Mouse (Mus musculus) MEL (cell line): ENCODE results near the gene Tcte1. TPM values are rescaled to one million over a fixed set of nuclear protein-coding genes. Genes with fewer than 3 reads are reported as not detected.

Experiments used
- DNase-seq: peaks from one replicate; pipeline ENCODE4 v3.0.0; 2011; ENCODE audit warnings: low read depth, low spot score
- H3K27ac ChIP-seq: 2 replicates; pipeline ENCODE4 v1.5.1; 2012; ENCODE audit warnings: low read depth, mild to moderate bottlenecking, control low read depth, low read length, moderate library complexity; ENCODE audit not compliant: control insufficient read depth
- H3K27me3 ChIP-seq, 2 experiments: fragments of 150-350 bp in 1 of 2; sonication (generic) in 1 of 2; 2 replicates each; pipeline ENCODE4 v1.6.1; 2012; ENCODE audit warnings: low read length in 2 of 2, mild to moderate bottlenecking in 2 of 2, improper control_type of control experiment in 1 of 2, moderate library complexity in 1 of 2; ENCODE audit not compliant: insufficient read depth in 2 of 2, control insufficient read depth in 1 of 2
- H3K36me3 ChIP-seq, 2 experiments: 2 replicates each; pipeline ENCODE4 v1.6.1; 2012 to 2014; ENCODE audit warnings: low read length in 2 of 2, improper control_type of control experiment in 1 of 2, inconsistent platforms in 1 of 2, mild to moderate bottlenecking in 1 of 2; ENCODE audit not compliant: insufficient read depth in 2 of 2, control insufficient read depth in 1 of 2
- H3K4me1 ChIP-seq, 2 experiments: fragments of 150-350 bp in 1 of 2; sonication (generic) in 1 of 2; 2 replicates each; pipeline ENCODE4 v1.6.1; 2012; ENCODE audit warnings: low read length in 2 of 2, improper control_type of control experiment in 1 of 2, mild to moderate bottlenecking in 1 of 2; ENCODE audit not compliant: insufficient read depth in 2 of 2, control insufficient read depth in 1 of 2
- H3K4me3 ChIP-seq, 2 experiments: fragments of 150-350 bp in 1 of 2; sonication (generic) in 1 of 2; 2 replicates each; pipeline ENCODE4 v1.5.1; 2012; ENCODE audit warnings: low read depth in 2 of 2, low read length in 2 of 2, mild to moderate bottlenecking in 2 of 2, moderate library complexity in 2 of 2, control low read depth in 1 of 2, improper control_type of control experiment in 1 of 2; ENCODE audit not compliant: control insufficient read depth in 1 of 2, insufficient read depth in 1 of 2
- H3K79me2 ChIP-seq: 2 replicates; pipeline ENCODE4 v1.6.1; 2012; ENCODE audit warnings: mild to moderate bottlenecking, low read length, moderate library complexity; ENCODE audit not compliant: control insufficient read depth, poor library complexity, insufficient read depth
- H3K9ac ChIP-seq: 2 replicates; pipeline ENCODE4 v1.6.1; 2012; ENCODE audit warnings: low read depth, mild to moderate bottlenecking, control low read depth, low read length, moderate library complexity; ENCODE audit not compliant: control insufficient read depth, poor library complexity, severe bottlenecking
- H3K9me3 ChIP-seq: fragments of 150-350 bp; sonication (generic); replicated peaks from 2 replicates; pipeline ENCODE4 v1.6.1; 2012; ENCODE audit warnings: mild to moderate bottlenecking, low read length, improper control_type of control experiment, moderate library complexity; ENCODE audit not compliant: insufficient read depth
- BHLHE40 ChIP-seq: IDR thresholded peaks from 2 replicates; pipeline ENCODE4 v1.6.1; 2012; ENCODE audit warnings: low read depth, mild to moderate bottlenecking, inconsistent platforms, low read length, improper control_type of control experiment, borderline replicate concordance
- CHD2 ChIP-seq: IDR thresholded peaks from 2 replicates; pipeline ENCODE4 v1.6.1; 2011; ENCODE audit warnings: low read length, improper control_type of control experiment
- CTCF ChIP-seq, 3 experiments: IDR thresholded peaks in 2 of 3; conservative IDR thresholded peaks in 1 of 3; 2 replicates each; pipeline ENCODE4 v1.5.1; 2011 to 2012; ENCODE audit warnings: low read length in 3 of 3, low read depth in 2 of 3, mild to moderate bottlenecking in 2 of 3, improper control_type of control experiment in 1 of 3, inconsistent platforms in 1 of 3, mixed read lengths in 1 of 3, moderate library complexity in 1 of 3; ENCODE audit not compliant: control insufficient read depth in 1 of 3, insufficient read depth in 1 of 3, poor library complexity in 1 of 3, severe bottlenecking in 1 of 3
- E2F4 ChIP-seq: IDR thresholded peaks from 2 replicates; pipeline ENCODE4 v1.6.1; 2011; ENCODE audit warnings: low read depth, low read length, improper control_type of control experiment, borderline replicate concordance
- ETS1 ChIP-seq: IDR thresholded peaks from 2 replicates; pipeline ENCODE4 v1.6.1; 2012; ENCODE audit warnings: low read depth, mild to moderate bottlenecking, inconsistent platforms, low read length, improper control_type of control experiment, moderate library complexity
- GABPA ChIP-seq: IDR thresholded peaks from 2 replicates; pipeline ENCODE4 v1.6.1; 2012; ENCODE audit warnings: low read depth, mild to moderate bottlenecking, inconsistent platforms, low read length, improper control_type of control experiment, moderate library complexity
- GATA1 ChIP-seq: IDR thresholded peaks from 2 replicates; pipeline ENCODE4 v1.6.1; 2011; ENCODE audit warnings: low read depth, low read length, improper control_type of control experiment
- JUND ChIP-seq: IDR thresholded peaks from 2 replicates; pipeline ENCODE4 v1.6.1; 2011; ENCODE audit warnings: low read depth, mild to moderate bottlenecking, improper control_type of control experiment, low read length
- MAFK ChIP-seq: IDR thresholded peaks from 2 replicates; pipeline ENCODE4 v1.6.1; 2011; ENCODE audit warnings: low read depth, mild to moderate bottlenecking, low read length, improper control_type of control experiment, borderline replicate concordance
- MAX ChIP-seq: IDR thresholded peaks from 2 replicates; pipeline ENCODE4 v1.6.1; 2011; ENCODE audit warnings: low read length, improper control_type of control experiment
- MAZ ChIP-seq: IDR thresholded peaks from 2 replicates; pipeline ENCODE4 v1.6.1; 2012; ENCODE audit warnings: low read depth, mild to moderate bottlenecking, inconsistent platforms, low read length, improper control_type of control experiment
- MEF2A ChIP-seq: IDR thresholded peaks from 2 replicates; pipeline ENCODE4 v1.6.1; 2014; ENCODE audit warnings: low read depth, mild to moderate bottlenecking, inconsistent platforms, low read length, improper control_type of control experiment; ENCODE audit not compliant: poor library complexity, insufficient replicate concordance, severe bottlenecking; ENCODE audit errors: extremely low read depth
- MYB ChIP-seq: IDR thresholded peaks from 2 replicates; pipeline ENCODE4 v1.6.1; 2011; ENCODE audit warnings: mild to moderate bottlenecking, low read depth, low read length, improper control_type of control experiment
- MYC ChIP-seq: IDR thresholded peaks from 2 replicates; pipeline ENCODE4 v1.6.1; 2011; ENCODE audit warnings: low read depth, mild to moderate bottlenecking, low read length, improper control_type of control experiment, moderate library complexity
- NELFE ChIP-seq: IDR thresholded peaks from 2 replicates; pipeline ENCODE4 v1.6.1; 2011; ENCODE audit warnings: low read depth, low read length, improper control_type of control experiment
- POLR2AphosphoS5 ChIP-seq: IDR thresholded peaks from 2 replicates; pipeline ENCODE4 v1.6.1; 2012; ENCODE audit warnings: low read depth, borderline replicate concordance, mild to moderate bottlenecking, inconsistent platforms, low read length, moderate library complexity, mixed read lengths
- RAD21 ChIP-seq: IDR thresholded peaks from 2 replicates; pipeline ENCODE4 v1.6.1; 2011; ENCODE audit warnings: mild to moderate bottlenecking, low read depth, low read length, improper control_type of control experiment
- RCOR1 ChIP-seq: IDR thresholded peaks from 2 replicates; pipeline ENCODE4 v1.6.1; 2012; ENCODE audit warnings: low read depth, mild to moderate bottlenecking, inconsistent platforms, low read length, improper control_type of control experiment
- SIN3A ChIP-seq: IDR thresholded peaks from 2 replicates; pipeline ENCODE4 v1.6.1; 2012; ENCODE audit warnings: low read length, improper control_type of control experiment, inconsistent platforms
- SMC3 ChIP-seq: IDR thresholded peaks from 2 replicates; pipeline ENCODE4 v1.6.1; 2011; ENCODE audit warnings: low read depth, low read length, improper control_type of control experiment
- TAL1 ChIP-seq: IDR thresholded peaks from 2 replicates; pipeline ENCODE4 v1.6.1; 2012; ENCODE audit warnings: mild to moderate bottlenecking, inconsistent platforms, low read length, moderate library complexity, mixed read lengths
- TBP ChIP-seq: IDR thresholded peaks from 2 replicates; pipeline ENCODE4 v1.8.0; 2011; ENCODE audit warnings: low read depth, low read length, improper control_type of control experiment
- UBTF ChIP-seq: IDR thresholded peaks from 2 replicates; pipeline ENCODE4 v1.6.1; 2012; ENCODE audit warnings: low read depth, mild to moderate bottlenecking, inconsistent platforms, low read length, improper control_type of control experiment, moderate library complexity, borderline replicate concordance; ENCODE audit not compliant: insufficient read depth
- USF1 ChIP-seq: IDR thresholded peaks from 2 replicates; pipeline ENCODE4 v1.6.1; 2014; ENCODE audit warnings: low read depth, mild to moderate bottlenecking, inconsistent platforms, low read length, improper control_type of control experiment, moderate library complexity
- ZKSCAN1 ChIP-seq: IDR thresholded peaks from 2 replicates; pipeline ENCODE4 v1.6.1; 2012; ENCODE audit warnings: low read depth, mild to moderate bottlenecking, inconsistent platforms, low read length, improper control_type of control experiment, moderate library complexity
- ZMIZ1 ChIP-seq: IDR thresholded peaks from 2 replicates; pipeline ENCODE4 v1.6.1; 2012; ENCODE audit warnings: low read depth, mild to moderate bottlenecking, inconsistent platforms, low read length, improper control_type of control experiment, moderate library complexity
- polyA plus RNA-seq, 2 experiments: library from polyadenylated mRNA; stranded (reverse) in 1 of 2; unstranded in 1 of 2; fragments of >175 nt in 1 of 2; fragments of >200 nt in 1 of 2; gene quantifications; 2 replicates each; pipeline versions ENCODE4 v1.2.1 to v1.2.4; 2012; ENCODE audit warnings: low replicate concordance in 2 of 2, low read depth in 1 of 2; ENCODE audit not compliant: insufficient read length in 2 of 2, insufficient read depth in 1 of 2, missing spikeins in 1 of 2
- total RNA-seq: library from RNA; depleted of rRNA; stranded (reverse); fragments of 300-350 nt; gene quantifications from 2 replicates; pipeline ENCODE4 v1.2.3, GENCODE M21; 2012

The Tcte1 gene
- total and polyA plus RNA-seq, 3 experiments: not detected

DNA sequence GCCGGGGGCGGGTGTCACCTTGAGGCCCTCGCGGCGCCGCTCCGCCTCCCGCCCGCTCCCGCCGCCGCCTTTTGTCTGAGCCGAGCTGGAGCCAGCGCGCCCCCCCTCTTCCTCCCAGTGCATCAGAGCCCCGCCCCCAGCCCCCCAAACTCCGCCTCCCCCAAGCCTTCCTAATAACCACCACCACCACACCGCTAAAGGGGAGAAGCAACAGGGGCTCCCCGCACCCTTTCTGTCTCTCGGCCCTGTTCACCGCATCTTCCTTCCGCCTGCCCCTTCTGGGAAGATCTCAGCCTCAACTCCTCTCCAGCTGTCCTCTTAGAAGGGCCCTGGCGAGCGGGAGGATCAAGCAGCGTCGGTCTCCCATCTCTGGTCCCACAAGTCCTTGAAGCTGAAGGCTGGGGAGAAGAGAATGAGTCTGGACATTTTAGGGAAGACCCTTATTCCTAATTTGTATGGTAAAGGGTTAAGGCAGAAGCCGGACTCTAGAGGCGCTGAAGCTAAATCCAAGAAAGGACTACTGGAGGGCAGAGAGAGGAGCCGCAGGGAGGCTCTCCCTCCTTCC is 26.5 kb downstream of the Tcte1 start, which contains the start of gene Tmem151b:
Tmem151b (minus strand) TSS at position 61 of the 565 bp plus-strand sequence.
- peaks cover 0 to 19% of the 10 kb centered on the region in 2 experiments; a peak in 2 of 4 replicates for H3K4me1 ChIP-seq
- H3K9ac ChIP-seq: peak within 1 kb of the TSS; percentile 49
- H3K4me3 ChIP-seq: peak within 1 kb of the TSS; percentile 30 to 78
- no peaks in the 10 kb centered on the region for H3K9me3 ChIP-seq
- H3K79me2 ChIP-seq: no peaks in the 10 kb centered on the region
- TF ChIP-seq GABPA (no peak), ZKSCAN1 (no peak), UBTF (no peak), BHLHE40 (no peak), E2F4 (no peak)
- TF ChIP-seq, all 39 proteins: peak for 0
- peak; percentile 59 for DNase-seq
- peaks cover 0 to 2% of the 10 kb centered on the region in 2 experiments; a peak in 3 of 4 replicates for H3K27me3 ChIP-seq
- no peak within 1 kb of the TSS for H3K27ac ChIP-seq
- peaks cover 0 to 4% of the 10 kb centered on the region in 2 experiments; a peak in 2 of 4 replicates for H3K36me3 ChIP-seq

DNA sequence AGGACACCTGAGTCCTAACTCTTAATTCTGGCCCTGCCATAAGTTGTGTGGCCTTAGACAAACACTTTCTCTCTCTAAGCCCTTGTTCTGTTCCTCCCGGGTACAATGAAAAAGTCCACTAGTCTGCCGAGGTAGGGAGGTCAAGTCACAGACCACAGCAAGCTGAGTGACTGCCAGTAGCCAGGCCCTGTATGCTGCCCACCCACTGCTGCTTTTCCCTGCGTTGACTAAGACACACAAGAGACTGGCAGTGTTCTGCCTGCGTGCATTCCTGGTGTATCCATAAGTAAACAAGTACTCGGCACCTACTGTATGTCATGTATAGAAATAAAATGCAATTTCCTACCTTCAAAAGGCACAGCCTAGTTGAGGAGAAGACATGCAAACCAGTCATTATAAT is 27.0 kb downstream of the Tcte1 start:
- no peak overlapping the region for H3K9ac ChIP-seq

DNA sequence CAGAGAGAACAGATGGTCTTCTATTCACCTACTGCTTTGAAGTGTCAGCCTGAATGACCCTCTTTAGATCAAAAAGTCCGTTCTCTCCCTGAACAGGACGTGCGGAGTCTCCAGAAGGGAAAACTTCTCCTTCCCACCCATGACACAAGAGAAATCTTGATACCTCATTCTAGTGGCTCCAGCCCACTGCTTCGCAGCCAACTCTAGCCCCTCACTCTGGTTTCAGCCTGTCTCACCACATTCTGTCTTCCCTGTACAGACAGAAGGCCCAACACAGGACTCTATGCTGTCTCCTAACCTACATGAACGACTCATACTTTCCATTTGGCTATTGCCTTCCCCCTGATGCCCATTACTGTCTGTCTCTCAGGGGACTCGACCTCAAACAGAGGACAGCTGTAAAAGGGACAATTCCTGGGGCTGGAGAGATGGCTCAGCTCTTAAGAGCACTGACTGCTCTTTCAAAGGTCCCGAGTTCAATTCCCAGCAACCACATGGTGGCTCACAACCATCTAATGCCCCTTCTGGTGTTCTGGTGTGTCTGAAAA is 28.1 kb downstream of the Tcte1 start:
- Histone ChIP-seq H3K9me3 (no peaks in the 10 kb centered on the region), H3K27me3 (peaks cover 0 to 2% of the 10 kb centered on the region in 2 experiments; a peak in 3 of 4 replicates), H3K9ac (no peak overlapping the region), H3K79me2 (no peaks in the 10 kb centered on the region; the same call in 1 of the 2 replicates), H3K4me3 (no peak overlapping the region), H3K27ac (no peak overlapping the region), H3K4me1 (peaks cover 0 to 26% of the 10 kb centered on the region in 2 experiments; a peak in 3 of 4 replicates), H3K36me3 (peaks cover 0 to 7% of the 10 kb centered on the region in 2 experiments; a peak in 2 of 4 replicates)
- no peak for DNase-seq
- TF ChIP-seq MYB (no peak), CTCF (IDR thresholded peaks at IDR 0.05 in 2 of 3, conservative IDR thresholded peaks at IDR 0.05 in 1 of 3; ENCODE audit: control insufficient read depth in 1 of 3, insufficient read depth in 1 of 3, low read depth in 2 of 3, low read length in 3 of 3, poor library complexity in 1 of 3, severe bottlenecking in 1 of 3) (no peak), SMC3 (no peak), ZMIZ1 (no peak), BHLHE40 (no peak), NELFE (no peak), TAL1 (no peak), USF1 (no peak), GATA1 (no peak), RAD21 (no peak), ETS1 (no peak), E2F4 (no peak), MEF2A (no peak), MAFK (no peak), RCOR1 (no peak)

More for the DNA sequence above, 27.0 kb downstream of the Tcte1 start:
- peaks cover 0 to 2% of the 10 kb centered on the region in 2 experiments; a peak in 3 of 4 replicates for H3K27me3 ChIP-seq
- H3K27ac ChIP-seq: no peak overlapping the region
- H3K9me3 ChIP-seq: no peaks in the 10 kb centered on the region
- no peaks in the 10 kb centered on the region for H3K79me2 ChIP-seq
- H3K36me3 ChIP-seq: peaks cover 0 to 7% of the 10 kb centered on the region in 2 experiments; a peak in 2 of 4 replicates
- H3K4me1 ChIP-seq: peaks cover 0 to 24% of the 10 kb centered on the region in 2 experiments; a peak in 2 of 4 replicates
- no peak overlapping the region for H3K4me3 ChIP-seq
- no peak for DNase-seq
- TF ChIP-seq MAX (no peak), USF1 (no peak), UBTF (no peak), E2F4 (no peak), GATA1 (no peak), SIN3A (no peak), RAD21 (no peak), MYC (no peak), CTCF (IDR thresholded peaks at IDR 0.05 in 2 of 3, conservative IDR thresholded peaks at IDR 0.05 in 1 of 3; ENCODE audit: control insufficient read depth in 1 of 3, insufficient read depth in 1 of 3, low read depth in 2 of 3, low read length in 3 of 3, poor library complexity in 1 of 3, severe bottlenecking in 1 of 3) (no peak), POLR2AphosphoS5 (no peak), JUND (no peak), CHD2 (no peak), TBP (no peak), MAZ (no peak), GABPA (no peak)
